Mouse (Mus musculus) hindbrain, postnatal 0 days (tissue): ENCODE data around the gene Teddm2. TPM values are rescaled to one million over a fixed set of nuclear protein-coding genes. Genes with fewer than 3 reads are reported as not detected.

ENCODE experiments used
- ATAC-seq: fragments of 200-750 bp; cut with Nextera tagmentation; 2 replicates; pipeline ENCODE4 v1.8.0; 2017; ENCODE audit warnings: mild to moderate bottlenecking, moderate TSS enrichment, moderate library complexity
- DNase-seq: peaks from one replicate; pipeline ENCODE4 v3.0.0-alpha.2; 2015; ENCODE audit warnings: low spot score
- H3K27ac ChIP-seq: fragments of 300-500 bp; sonication (generic); 2 replicates; pipeline ENCODE4 v1.5.1; 2014; ENCODE audit warnings: mild to moderate bottlenecking
- H3K27me3 ChIP-seq: fragments of 300-500 bp; sonication (generic); 2 replicates; pipeline ENCODE4 v1.6.1; 2014; ENCODE audit warnings: low read length, mixed read lengths; ENCODE audit not compliant: insufficient read depth
- H3K36me3 ChIP-seq: fragments of 300-500 bp; sonication (generic); 2 replicates; pipeline ENCODE4 v1.6.1; 2014; ENCODE audit warnings: low read length, mixed read lengths; ENCODE audit not compliant: insufficient read depth
- H3K4me1 ChIP-seq: fragments of 300-500 bp; sonication (generic); 2 replicates; pipeline ENCODE4 v1.6.1; 2014; ENCODE audit warnings: antibody characterized with exemption, low read length, mixed read lengths; ENCODE audit not compliant: insufficient read depth
- H3K4me2 ChIP-seq: fragments of 300-500 bp; sonication (generic); 2 replicates; pipeline ENCODE4 v1.6.1; 2014; ENCODE audit warnings: low read depth, mild to moderate bottlenecking, low read length, moderate library complexity, mixed read lengths
- H3K4me3 ChIP-seq: fragments of 300-500 bp; sonication (generic); 2 replicates; pipeline ENCODE4 v1.5.1; 2014; ENCODE audit warnings: low read length
- H3K9ac ChIP-seq: fragments of 300-500 bp; sonication (generic); replicated peaks from 2 replicates; pipeline ENCODE4 v1.6.1; 2014; ENCODE audit warnings: mild to moderate bottlenecking, low read length, moderate library complexity, mixed read lengths
- H3K9me3 ChIP-seq: fragments of 300-500 bp; sonication (generic); 2 replicates; pipeline ENCODE4 v1.6.1; 2016; ENCODE audit warnings: low read length, mixed read lengths
- CTCF ChIP-seq: IDR thresholded peaks from 2 replicates; pipeline ENCODE4 v1.5.1; 2016; ENCODE audit warnings: antibody characterized with exemption, control low read depth, low read depth
- WGBS: fragments of 180-500 bp; shearing (Covaris S2); extraction: QIAGEN DNeasy Blood & Tissue Kit; methylation state at CpG from one replicate; pipeline ENCODE4 v1.1.7; 2014; 5-methylcytosine and 5-hydroxymethylcytosine counted together
- polyA plus RNA-seq: library from polyadenylated mRNA; unstranded; fragments of >200 nt; fragmentation: Nextera tagmentation; extraction: Ambion mirVana; gene quantifications from 2 replicates; pipeline ENCODE4 v1.2.1, GENCODE M21; 2015
- total RNA-seq: library from RNA; depleted of rRNA; stranded (reverse); fragments of >200 nt; gene quantifications from 2 replicates; pipeline ENCODE4 v1.2.3, GENCODE M21; 2014

Teddm2 gene
- total and polyA plus RNA-seq, 2 experiments from 2014 or later = 1.4 to 1.6 TPM

- Histone ChIP-seq H3K9ac (no peak overlapping the region), H3K4me2 (no peak overlapping the region), H3K36me3 (no peaks in the 10 kb centered on the region), H3K27me3 (no peaks in the 10 kb centered on the region), H3K27ac (no peak overlapping the region), H3K4me1 (no peaks in the 10 kb centered on the region), H3K9me3 (no peaks in the 10 kb centered on the region), H3K4me3 (no peak overlapping the region)
- DNase-seq = peak; percentile 67
- 53% methylated on average over 1 of the region's 1 CpGs for WGBS
- TF ChIP-seq CTCF = no peak
- ATAC-seq = 0 out of 2 replicates have a peak, but pooled peaks have one; percentile 53
These were observed 33.7 kb upstream of the Teddm2 start for GRCm38 (mm10) chr1:153933772-153934171.

GRCm38 (mm10) chr1:153930431-153930830 is 30.4 kb upstream of the Teddm2 start:
- 86% methylated on average over 2 of the region's 2 CpGs for WGBS
- ATAC-seq (no peak), DNase-seq (no peak)
- Histone ChIP-seq H3K9me3 (no peaks in the 10 kb centered on the region), H3K4me3 (no peak overlapping the region), H3K9ac (no peak overlapping the region), H3K36me3 (no peaks in the 10 kb centered on the region), H3K4me1 (no peaks in the 10 kb centered on the region), H3K4me2 (no peak overlapping the region), H3K27ac (no peak overlapping the region), H3K27me3 (no peaks in the 10 kb centered on the region)
- no peak for TF ChIP-seq CTCF

GRCm38 (mm10) chr1:153924395-153925385 is 24.7 kb upstream of the Teddm2 start:
- DNase-seq (no peak), ATAC-seq (no peak)
- Histone ChIP-seq H3K4me2 (no peak overlapping the region), H3K27ac (no peak overlapping the region), H3K9me3 (no peaks in the 10 kb centered on the region), H3K4me3 (no peak overlapping the region), H3K36me3 (no peaks in the 10 kb centered on the region), H3K4me1 (no peaks in the 10 kb centered on the region), H3K9ac (no peak overlapping the region), H3K27me3 (no peaks in the 10 kb centered on the region)
- 88% methylated on average over 6 of the region's 6 CpGs for WGBS
- TF ChIP-seq CTCF = no peak

GRCm38 (mm10) chr1:153922571-153923021 is 22.6 kb upstream of the Teddm2 start:
- Histone ChIP-seq H3K36me3 (no peaks in the 10 kb centered on the region), H3K4me3 (no peak overlapping the region), H3K4me1 (no peaks in the 10 kb centered on the region), H3K27me3 (no peaks in the 10 kb centered on the region), H3K27ac (no peak overlapping the region), H3K9ac (no peak overlapping the region), H3K4me2 (no peak overlapping the region), H3K9me3 (no peaks in the 10 kb centered on the region)
- no peak for DNase-seq
- no peak for ATAC-seq
- TF ChIP-seq CTCF = no peak
- WGBS = 44% methylated on average over 5 of the region's 5 CpGs

- Histone ChIP-seq H3K4me1 (no peaks in the 10 kb centered on the region), H3K27ac (no peak overlapping the region), H3K4me3 (no peak overlapping the region), H3K36me3 (no peaks in the 10 kb centered on the region), H3K9ac (no peak overlapping the region), H3K9me3 (no peaks in the 10 kb centered on the region), H3K27me3 (no peaks in the 10 kb centered on the region), H3K4me2 (no peak overlapping the region)
- no peak for TF ChIP-seq CTCF
- DNase-seq (no peak), ATAC-seq (no peak)
- WGBS = 90% methylated on average over 3 of the region's 3 CpGs
These were observed 21.6 kb upstream of the Teddm2 start for GRCm38 (mm10) chr1:153921642-153922041.

GRCm38 (mm10) chr1:153918521-153919206 is 18.6 kb upstream of the Teddm2 start:
- H3K4me1 ChIP-seq = no peaks in the 10 kb centered on the region
- 68% methylated on average over 3 of the region's 3 CpGs for WGBS
- no peaks in the 10 kb centered on the region for H3K27me3 ChIP-seq
- no peaks in the 10 kb centered on the region for H3K9me3 ChIP-seq
- H3K27ac ChIP-seq = no peak overlapping the region
- H3K36me3 ChIP-seq = no peaks in the 10 kb centered on the region
- no peak overlapping the region for H3K4me2 ChIP-seq
- H3K9ac ChIP-seq = no peak overlapping the region
- DNase-seq (no peak), ATAC-seq (no peak)
- TF ChIP-seq CTCF = no peak
- no peak overlapping the region for H3K4me3 ChIP-seq
